Mouse (Mus musculus): Measurements from ENCODE around the gene Frmd6.

Gene Frmd6

DNA sequence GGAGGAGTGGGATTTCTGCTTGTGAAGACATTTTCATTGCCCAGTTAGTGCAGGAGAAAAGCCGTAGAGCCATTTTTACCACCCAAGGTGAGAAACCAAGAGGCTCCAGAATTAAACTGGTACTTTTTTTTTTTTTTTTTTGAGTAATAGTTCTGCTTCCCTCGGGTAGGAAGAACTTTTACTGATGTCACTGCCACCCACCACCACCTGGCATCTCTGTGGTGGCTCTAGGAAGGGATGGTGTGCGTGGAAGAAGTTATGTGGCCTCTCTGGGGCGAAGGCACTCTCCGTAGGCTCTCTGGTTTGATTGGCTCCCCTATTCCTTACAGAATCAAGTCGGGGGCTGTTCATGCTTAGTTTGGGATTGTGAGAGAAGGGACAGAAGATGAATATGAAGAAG is 17.3 kb upstream of the Frmd6 start:
- DNase-seq (ENCODE audit: low read depth, low spot score): no peak

DNA sequence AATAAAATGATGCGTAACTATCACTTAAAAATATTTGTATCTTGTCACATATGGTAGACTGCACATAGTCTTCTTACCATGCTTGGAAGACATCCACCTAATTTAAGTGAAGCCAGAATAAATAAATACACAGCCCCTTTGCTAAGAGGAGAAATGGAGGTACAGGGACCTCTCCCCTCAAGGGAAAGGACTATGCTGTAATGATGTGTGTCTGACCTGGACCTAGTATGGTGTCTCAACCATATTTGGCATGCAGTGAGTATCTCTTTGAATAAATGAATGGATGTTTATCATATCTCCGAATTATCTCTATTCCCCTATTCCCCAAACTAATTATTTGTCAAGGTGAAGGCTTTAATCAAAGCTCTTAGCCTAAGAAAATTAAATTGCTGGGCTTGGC is 15.4 kb upstream of the Frmd6 start:
- no peak for DNase-seq (ENCODE audit: low read depth, low spot score)

DNA sequence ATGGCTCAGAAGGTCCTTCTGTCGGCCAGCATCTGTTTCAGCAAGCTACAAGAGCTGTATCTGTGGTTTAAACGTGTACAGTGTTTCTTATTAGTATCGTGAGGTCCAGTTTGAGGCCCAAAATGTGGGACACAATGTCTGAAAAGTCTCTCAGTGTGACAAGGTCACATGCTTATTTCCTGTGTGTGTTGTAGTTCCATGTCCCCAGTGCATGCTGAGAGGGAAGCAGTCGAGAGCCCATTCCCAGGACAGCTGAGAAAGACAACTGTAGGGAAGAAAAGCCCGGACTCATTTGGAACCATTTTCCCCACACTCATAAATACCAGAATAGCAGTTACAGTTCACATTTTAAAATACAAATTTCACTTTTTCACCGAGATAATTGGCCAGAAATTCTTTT is 13.5 kb upstream of the Frmd6 start:
- no peak for DNase-seq (ENCODE audit: low read depth, low spot score)

DNA sequence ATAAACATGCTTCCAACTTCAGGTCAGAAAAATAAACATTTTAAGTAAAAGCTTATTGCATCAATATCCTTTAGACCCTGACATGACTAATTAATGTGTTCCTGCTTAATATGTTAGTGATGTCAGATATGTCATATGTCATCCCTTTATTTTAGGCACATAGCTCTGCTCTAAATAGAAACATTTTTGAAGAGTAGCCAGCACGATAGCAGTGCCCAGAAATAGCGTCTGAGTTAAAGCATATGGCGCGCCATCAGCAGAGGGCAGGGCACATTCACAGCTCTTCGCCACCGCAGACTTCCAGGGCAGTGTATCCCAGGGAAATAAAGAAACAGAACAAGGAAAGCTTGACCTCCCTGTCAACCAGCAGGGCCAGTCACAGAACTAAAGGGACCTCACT is 13.1 kb upstream of the Frmd6 start:
- no peak for DNase-seq (ENCODE audit: low read depth, low spot score)

DNA sequence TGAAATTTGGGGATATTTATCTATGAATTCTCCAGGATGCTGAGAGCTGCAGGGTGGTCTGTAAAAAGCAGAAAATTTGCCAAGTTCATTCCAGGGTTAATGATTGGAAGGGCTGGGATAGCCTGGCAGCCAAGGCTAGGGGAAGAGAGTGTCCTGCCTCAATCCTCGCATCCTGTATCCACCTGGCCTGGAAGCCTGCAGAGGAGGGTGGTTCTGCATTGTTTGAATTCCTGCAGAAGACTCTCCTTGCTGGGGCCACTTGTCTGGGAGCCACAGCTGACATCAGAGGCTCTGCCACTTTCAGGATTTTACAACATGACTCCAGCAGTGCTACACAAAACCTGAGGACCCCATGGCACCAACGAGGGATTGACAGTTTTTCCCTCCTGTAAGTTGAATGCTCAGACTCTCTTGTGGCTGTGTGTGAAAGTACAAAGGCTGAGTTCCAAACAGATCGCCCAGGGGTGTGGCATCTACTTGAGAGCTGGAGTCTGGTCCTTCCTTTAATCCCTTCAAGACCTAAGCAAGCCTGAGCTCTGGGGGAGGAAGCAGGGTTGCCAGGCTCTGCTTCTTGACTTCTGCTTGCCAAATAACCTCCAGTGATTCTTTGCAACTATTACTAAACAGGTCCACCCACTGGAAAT is 12.4 kb upstream of the Frmd6 start:
- DNase-seq (ENCODE audit: low read depth, low spot score): no peak

GRCm38 (mm10) chr12:70816731-70817130 is 8.6 kb upstream of the Frmd6 start:
- no peak for DNase-seq (ENCODE audit: low read depth, low spot score)

DNA sequence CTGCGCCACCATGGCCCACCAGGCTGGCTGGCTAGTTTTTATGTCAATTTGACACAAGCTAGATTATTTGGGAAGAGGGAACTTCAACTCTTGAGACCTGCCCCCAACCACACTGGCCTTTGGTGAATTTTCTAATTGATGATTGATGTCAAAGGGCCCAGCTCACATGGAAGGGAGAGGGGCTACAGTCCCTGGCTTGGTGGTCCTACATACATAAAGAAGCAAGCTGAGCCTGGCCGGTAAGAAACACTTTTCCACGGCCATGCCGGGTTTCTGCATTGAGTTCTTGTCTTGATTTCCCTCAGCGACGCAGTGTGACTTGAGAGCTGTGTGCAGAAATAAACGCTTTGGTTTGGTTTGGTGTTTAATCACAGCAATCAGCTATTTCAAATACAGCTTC is 1.3 kb upstream of the Frmd6 start:
- DNase-seq (ENCODE audit: low read depth, low spot score): no peak

- DNase-seq (ENCODE audit: low read depth, low spot score): peak; percentile 43
These were observed 470 bp downstream of the Frmd6 start for GRCm38 (mm10) chr12:70825651-70826317.

DNA sequence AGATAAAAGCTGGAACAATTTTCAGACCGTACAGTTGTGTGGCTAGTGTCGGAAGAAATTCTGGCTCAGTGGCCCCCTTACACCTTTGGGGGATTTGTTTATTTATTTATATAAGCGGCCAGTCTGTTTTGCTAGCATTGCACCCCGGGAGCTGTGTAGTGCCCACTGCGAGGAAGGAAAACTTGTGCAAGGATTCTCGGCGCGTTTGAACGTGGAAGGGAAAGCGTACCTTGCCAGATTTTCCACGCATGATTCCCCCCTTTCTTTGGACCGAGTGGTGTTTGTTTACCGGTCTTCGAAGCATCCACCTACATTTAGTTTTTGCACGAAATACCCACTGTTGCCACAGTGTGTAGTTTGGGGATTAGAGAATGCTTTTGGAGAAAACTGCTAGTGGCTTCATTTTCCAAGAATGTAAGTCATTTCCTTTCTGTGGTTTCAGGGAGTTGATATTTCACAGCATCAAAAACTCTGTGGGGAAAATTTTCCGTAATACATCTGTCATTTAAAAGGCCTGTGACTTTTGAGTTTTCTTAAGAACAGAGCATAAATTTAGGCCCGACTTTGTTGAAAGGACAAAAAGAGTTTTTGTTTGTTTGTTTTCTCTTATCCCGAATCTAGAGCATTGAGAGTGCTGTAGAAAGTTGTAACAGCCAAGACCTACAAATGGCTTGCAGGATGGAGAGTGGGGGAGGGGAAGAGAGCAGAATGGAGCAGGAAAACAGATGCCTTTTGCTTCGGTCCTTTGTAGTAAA is 1.2 kb downstream of the Frmd6 start:
- DNase-seq (ENCODE audit: low read depth, low spot score): peak; percentile 79

DNA sequence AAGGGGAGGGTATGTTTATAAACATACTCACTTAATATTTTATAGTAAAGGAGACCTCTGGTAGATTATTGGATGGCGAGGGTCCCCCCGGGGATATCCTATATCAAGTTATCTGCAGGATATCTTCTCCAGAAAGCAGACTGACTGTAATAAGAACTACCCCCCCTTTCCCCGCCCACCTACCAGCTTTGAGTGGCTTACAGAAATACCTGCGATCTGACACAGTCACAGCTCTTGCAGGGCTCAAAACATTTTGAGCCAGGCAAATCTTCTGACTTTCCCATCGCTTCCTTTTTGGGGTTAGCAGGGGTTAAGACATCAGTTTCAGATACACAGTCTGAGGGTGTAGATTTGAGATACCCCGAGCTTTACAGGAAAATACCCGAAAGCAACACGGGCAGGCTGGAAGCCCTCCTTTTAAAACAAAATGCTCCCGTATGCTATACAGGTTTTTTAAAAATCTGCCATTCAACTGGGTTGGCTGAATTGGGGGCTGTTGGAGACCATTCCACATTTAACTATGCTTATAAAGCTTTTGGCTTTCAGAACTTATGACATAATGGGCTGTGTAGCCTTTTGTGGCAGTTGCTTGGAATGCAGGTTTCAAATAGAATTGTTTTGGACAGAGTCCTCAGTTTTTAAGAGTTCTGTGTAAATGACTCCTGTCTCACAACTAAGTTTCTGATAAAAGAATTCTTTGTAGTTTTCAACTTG is 2.0 kb downstream of the Frmd6 start:
- DNase-seq (ENCODE audit: low read depth, low spot score): no peak

- peak; percentile 73 for DNase-seq (ENCODE audit: low read depth, low spot score)
These were observed 2.6 kb downstream of the Frmd6 start for GRCm38 (mm10) chr12:70827901-70828271.

DNA sequence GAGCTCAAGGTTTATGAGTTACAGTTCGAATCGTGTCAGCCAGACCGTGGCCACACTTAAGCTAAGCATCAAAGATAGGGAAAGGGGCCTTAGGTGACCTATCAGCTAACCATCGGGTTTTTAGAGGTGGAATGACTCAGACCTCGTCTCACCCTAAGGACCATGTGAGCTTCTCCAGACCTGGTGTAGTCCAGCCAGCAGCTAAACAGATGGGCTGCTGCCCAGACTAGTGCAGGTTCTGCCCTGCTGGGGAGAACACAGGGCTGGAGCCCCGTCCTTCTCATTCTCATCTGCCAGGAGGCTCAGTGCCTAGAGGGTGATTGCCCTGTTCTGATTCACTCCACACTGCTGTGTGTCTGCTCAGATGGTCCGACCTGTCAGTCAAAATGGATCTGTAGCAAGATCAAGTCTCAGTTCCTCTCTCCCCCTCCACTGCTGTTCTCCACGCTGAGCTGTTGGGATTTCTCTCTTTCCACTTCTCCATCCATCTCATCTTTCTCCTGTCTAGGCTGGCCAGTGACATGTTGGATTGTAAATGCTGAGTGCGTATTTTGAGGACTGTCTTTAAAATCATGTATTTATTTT is 5.8 kb downstream of the Frmd6 start:
- no peak for DNase-seq (ENCODE audit: low read depth, low spot score)

GRCm38 (mm10) chr12:70832216-70832998 is 7.1 kb downstream of the Frmd6 start:
- no peak for DNase-seq (ENCODE audit: low read depth, low spot score)

DNA sequence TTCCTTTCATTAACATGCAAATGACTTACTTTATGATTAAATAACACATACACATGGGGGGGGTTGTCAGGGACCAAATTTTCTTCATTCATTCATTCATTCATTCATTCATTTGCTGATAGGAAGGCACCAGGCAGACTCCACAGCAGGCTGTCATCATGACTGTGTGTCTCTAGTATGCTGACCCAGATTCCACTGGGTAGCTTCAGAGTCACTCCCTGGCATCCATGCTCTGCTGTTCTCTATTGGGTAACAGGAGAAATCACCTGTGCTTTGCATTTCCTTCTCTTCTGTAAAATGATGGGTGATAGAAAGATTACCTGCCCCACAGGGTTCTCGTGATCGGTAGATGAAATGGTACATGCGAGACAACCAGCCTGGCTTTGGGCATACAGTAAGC is 7.7 kb downstream of the Frmd6 start:
- DNase-seq (ENCODE audit: low read depth, low spot score): no peak

GRCm38 (mm10) chr12:70834043-70834442 is 8.7 kb downstream of the Frmd6 start:
- no peak for DNase-seq (ENCODE audit: low read depth, low spot score)

DNA sequence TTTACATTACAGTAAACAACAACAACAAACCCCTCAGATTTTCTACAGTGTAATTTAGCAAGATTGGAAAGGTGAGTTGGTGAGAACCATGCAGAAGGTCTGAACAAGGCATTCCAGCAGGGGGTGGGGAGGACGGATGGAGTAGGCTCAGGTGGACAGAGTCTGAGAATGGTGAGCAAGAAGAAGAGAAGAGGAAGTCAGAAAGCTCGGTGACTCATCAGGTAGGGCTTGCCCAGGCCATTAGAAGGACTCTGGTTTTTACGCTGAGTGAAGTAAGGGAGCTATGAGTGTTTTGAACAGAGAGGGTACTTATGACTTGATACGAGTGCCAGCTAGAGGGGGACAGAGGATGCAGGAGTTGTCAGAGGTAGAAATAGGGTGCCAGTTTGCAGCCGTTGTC is 9.7 kb downstream of the Frmd6 start:
- DNase-seq (ENCODE audit: low read depth, low spot score): no peak

DNA sequence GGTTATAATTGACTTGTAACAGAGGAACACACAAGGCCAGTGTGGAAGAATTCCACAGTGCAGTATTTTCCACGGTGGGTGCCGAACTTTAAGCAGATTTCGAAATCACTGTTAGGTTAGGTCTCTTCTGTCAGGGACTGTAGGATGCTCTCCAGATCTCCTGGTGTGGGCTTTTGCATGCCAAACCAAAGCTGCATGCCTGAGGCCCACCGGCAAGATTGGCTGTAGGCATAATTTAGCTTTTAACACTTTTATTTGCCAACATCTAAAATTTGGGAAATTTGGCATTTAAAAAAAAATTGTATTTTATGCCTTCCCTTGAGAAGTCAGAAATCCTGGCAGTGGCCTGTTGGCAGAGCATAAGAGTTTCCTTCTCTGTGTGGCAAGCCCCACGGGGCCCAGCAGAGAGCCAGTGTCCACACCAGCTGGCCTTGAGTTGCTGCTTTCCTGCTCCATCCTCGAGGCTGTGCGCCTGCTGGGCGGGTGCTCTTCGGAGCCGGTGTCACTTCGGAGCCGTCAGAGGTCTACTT is 12.5 kb downstream of the Frmd6 start:
- no peak for DNase-seq (ENCODE audit: low read depth, low spot score)

GRCm38 (mm10) chr12:70845371-70845770 is 20.1 kb downstream of the Frmd6 start:
- no peak for DNase-seq (ENCODE audit: low read depth, low spot score)

DNA sequence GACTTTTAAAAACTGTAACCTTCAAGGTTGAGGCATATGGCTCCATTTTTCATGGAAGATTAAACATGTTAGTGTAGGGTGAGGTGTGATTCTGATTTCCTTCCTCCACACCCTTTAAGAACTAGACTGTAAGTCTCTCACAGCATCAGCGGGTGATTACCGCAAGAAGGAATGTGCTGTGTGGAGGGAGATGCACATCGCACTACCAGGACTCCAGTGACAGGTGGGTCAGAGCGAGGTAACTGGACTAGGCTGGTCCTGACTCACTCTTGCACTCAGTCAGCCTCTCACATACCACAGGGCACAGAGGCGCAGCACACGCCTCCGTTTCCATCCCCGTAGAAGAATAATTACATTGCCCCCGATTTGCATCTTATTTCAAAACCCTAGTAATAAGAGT is 23.7 kb downstream of the Frmd6 start:
- no peak for DNase-seq (ENCODE audit: low read depth, low spot score)

- DNase-seq (ENCODE audit: low read depth, low spot score): no peak
These were observed 24.4 kb downstream of the Frmd6 start for GRCm38 (mm10) chr12:70849517-70850291.

Data from forelimb bud, embryonic 11.5 days (tissue).